Mouse (Mus musculus): Measurements from ENCODE around the gene Tubgcp3. TPM values are rescaled to one million over a fixed set of nuclear protein-coding genes. Genes with fewer than 3 reads are reported as not detected.
"Not testable (repeated sequence)": the region's sequence is repeated elsewhere in the genome, so short reads cannot be mapped to it uniquely, and the experiment has no call there.

Tubgcp3 gene
- polyA plus RNA-seq, 1 experiment from 2014 or later = 52.7 TPM

DNA sequence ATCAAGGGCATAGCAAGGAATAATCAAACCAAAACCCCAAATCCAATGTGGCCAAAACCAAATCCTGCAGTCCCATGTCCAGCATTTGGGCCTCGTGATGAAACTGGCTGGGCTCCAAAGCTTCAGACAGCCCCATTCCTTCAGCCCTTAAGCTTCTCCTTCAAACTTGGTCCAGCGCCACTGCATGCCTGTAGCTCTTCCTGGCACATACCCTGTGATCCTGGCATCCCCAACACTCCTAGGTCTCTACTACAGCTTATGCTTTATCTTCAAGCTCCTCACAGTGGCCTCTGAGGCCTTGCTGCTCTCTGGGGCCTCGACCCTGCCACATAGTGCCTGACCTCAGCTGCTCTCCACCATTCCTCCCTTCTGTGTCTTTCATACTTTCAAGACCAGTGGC, 5.5 kb downstream of the Tubgcp3 start:
- H3K4me1 ChIP-seq = peaks cover 14% of the 10 kb centered on the region
- not testable (repeated sequence) for H3K27ac ChIP-seq (replicated peaks); DNase-seq (ENCODE audit: low spot score); H3K9me3 ChIP-seq (replicated peaks); H3K27me3 ChIP-seq (ENCODE audit: low read depth, poor library complexity, severe bottlenecking); H3K4me3 ChIP-seq
- 90% methylated on average over 3 of the region's 3 CpGs for WGBS
- peaks cover 43% of the 10 kb centered on the region for H3K36me3 ChIP-seq

DNA sequence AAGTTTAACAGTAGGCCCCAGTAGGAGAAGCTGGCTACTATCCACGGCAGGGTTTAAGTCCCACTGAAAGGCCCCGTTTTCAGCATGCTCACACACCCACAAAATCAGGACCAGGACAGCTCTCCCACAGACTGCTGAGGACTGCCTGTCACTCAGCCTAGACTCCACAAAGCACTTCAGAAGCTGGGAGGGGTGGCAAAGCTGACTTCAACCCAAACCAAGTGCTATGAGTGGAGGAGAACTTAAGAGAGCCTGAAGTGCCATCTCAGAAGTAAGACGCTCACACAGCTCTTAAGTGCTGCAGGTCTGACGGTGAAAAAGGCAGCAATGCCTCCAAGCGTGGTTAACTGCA, 9.0 kb downstream of the Tubgcp3 start:
- Histone ChIP-seq H3K4me1 (no peaks in the 10 kb centered on the region), H3K27ac (replicated peaks) (no peak overlapping the region), H3K36me3 (peaks cover 70% of the 10 kb centered on the region), H3K27me3 (ENCODE audit: low read depth, poor library complexity, severe bottlenecking) (no peaks in the 10 kb centered on the region), H3K4me3 (no peak overlapping the region), H3K9me3 (replicated peaks) (no peaks in the 10 kb centered on the region)
- 85% methylated on average over 5 of the region's 5 CpGs for WGBS
- no peak for DNase-seq (ENCODE audit: low spot score)

DNA sequence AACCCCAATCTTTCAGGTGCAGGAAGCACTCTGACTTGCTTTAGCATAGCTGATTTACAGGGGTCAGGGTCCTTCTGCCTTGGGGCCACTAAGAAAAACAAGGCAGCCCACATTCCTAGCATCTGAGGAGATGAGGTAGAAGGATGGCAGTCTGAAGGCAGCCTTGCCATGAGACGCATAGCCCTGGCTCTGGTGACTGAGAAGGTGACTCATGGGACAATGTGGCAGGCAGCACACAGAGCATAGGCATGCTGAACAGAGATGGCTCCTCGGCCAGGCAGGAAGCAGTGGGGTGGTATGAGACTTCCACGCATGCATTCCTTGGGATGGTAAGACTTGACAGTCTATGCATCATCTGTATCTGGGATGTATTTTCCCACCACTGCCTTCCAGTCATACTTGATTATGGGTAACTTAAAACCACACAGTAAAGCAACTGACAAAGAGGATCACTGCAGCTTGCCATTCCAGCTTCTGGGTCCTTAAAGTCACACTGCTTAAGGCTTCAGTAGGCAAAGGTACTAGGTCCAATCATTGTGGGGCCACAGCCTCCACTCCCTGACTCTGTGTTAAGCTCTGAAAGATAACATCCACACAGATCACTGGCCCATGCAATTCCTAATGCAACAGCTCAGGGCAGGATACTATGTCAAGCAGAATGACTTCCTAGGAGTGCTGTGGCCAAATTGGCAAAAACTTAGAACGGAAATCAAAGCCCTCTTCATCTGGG, 9.5 kb downstream of the Tubgcp3 start:
- no peak for DNase-seq (ENCODE audit: low spot score)
- no peak overlapping the region for H3K4me3 ChIP-seq
- 94% methylated on average over 4 of the region's 4 CpGs for WGBS
- H3K9me3 ChIP-seq (replicated peaks) = no peaks in the 10 kb centered on the region
- no peak overlapping the region for H3K27ac ChIP-seq (replicated peaks)
- H3K4me1 ChIP-seq = no peaks in the 10 kb centered on the region
- peaks cover 70% of the 10 kb centered on the region for H3K36me3 ChIP-seq
- H3K27me3 ChIP-seq (ENCODE audit: low read depth, poor library complexity, severe bottlenecking) = no peaks in the 10 kb centered on the region

DNA sequence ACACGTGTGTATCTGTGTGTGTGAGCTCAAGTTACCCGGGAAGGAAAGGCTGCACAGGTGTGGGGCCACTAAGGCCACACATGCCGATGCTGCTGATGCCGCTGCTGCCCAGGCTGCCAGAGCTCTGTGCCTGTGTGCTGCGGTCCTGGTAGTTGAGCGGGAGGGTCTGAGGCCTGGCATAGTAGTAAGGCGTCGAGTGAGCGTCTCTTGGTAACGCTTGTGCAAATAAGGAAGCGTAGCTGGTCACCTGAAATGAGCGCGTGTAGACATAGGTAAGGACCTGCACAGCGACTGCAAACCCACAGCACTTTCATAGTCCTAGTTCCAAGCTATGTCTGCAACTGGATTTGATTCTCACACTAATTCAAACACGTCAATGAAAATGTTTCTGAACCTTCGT, 14.6 kb downstream of the Tubgcp3 start:
- H3K27me3 ChIP-seq (ENCODE audit: low read depth, poor library complexity, severe bottlenecking) = no peaks in the 10 kb centered on the region
- no peaks in the 10 kb centered on the region for H3K4me1 ChIP-seq
- DNase-seq (ENCODE audit: low spot score) = no peak
- H3K4me3 ChIP-seq = no peak overlapping the region
- no peak overlapping the region for H3K27ac ChIP-seq (replicated peaks)
- H3K9me3 ChIP-seq (replicated peaks) = no peaks in the 10 kb centered on the region
- H3K36me3 ChIP-seq = peaks cover 98% of the 10 kb centered on the region
- WGBS = 96% methylated on average over 16 of the region's 16 CpGs

DNA sequence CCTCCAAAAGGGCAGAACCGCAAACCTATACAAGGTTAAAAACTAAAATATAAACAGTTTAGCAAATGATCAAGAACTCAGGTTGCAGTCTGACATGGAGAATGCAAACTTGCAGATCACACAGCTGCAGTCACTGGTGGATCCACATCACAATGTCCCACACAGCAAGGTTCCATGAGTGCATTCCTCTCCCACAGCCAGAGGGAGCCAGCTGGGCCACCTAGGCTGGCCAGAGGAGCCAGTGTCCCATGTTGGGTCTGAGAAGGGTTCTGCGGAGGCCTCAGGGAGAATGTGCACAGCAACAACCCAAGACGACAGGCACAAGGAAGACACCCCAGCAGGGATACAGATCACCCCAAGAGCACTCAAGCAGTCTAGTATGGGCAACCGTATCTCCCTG, 20.8 kb downstream of the Tubgcp3 start:
- H3K9me3 ChIP-seq (replicated peaks) = no peaks in the 10 kb centered on the region
- WGBS = 91% methylated on average over 4 of the region's 4 CpGs
- peaks cover 99% of the 10 kb centered on the region for H3K36me3 ChIP-seq
- no peak overlapping the region for H3K27ac ChIP-seq (replicated peaks)
- H3K4me3 ChIP-seq = no peak overlapping the region
- H3K4me1 ChIP-seq = 0 out of 2 replicates have a peak, but pooled peaks cover 4% of the 10 kb centered on the region
- no peak for DNase-seq (ENCODE audit: low spot score)
- H3K27me3 ChIP-seq (ENCODE audit: low read depth, poor library complexity, severe bottlenecking) = no peaks in the 10 kb centered on the region

DNA sequence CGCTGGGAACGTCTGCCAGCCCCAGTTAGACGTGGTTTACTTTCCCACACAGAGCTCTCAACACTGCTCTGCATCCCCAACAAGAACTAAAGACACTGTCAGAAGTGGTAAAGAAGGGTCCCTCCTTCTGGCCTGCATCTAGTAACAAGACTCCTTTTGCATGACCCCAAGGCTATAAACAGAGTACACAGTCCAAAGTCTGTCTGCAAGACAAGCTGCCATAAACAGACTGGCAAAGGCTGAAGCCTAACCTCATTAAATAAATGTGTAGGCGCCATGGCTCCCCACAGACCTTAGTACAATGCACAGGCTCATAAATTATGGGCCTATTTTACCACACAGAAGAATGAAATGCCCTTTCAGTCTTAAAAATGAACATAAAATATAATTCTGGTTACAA, 21.6 kb downstream of the Tubgcp3 start:
- 89% methylated on average over 4 of the region's 4 CpGs for WGBS
- H3K27ac ChIP-seq (replicated peaks) = no peak overlapping the region
- H3K27me3 ChIP-seq (ENCODE audit: low read depth, poor library complexity, severe bottlenecking) = no peaks in the 10 kb centered on the region
- H3K9me3 ChIP-seq (replicated peaks) = no peaks in the 10 kb centered on the region
- 0 out of 2 replicates have a peak, but pooled peaks cover 4% of the 10 kb centered on the region for H3K4me1 ChIP-seq
- DNase-seq (ENCODE audit: low spot score) = no peak
- H3K36me3 ChIP-seq = peaks cover 99% of the 10 kb centered on the region
- no peak overlapping the region for H3K4me3 ChIP-seq

DNA sequence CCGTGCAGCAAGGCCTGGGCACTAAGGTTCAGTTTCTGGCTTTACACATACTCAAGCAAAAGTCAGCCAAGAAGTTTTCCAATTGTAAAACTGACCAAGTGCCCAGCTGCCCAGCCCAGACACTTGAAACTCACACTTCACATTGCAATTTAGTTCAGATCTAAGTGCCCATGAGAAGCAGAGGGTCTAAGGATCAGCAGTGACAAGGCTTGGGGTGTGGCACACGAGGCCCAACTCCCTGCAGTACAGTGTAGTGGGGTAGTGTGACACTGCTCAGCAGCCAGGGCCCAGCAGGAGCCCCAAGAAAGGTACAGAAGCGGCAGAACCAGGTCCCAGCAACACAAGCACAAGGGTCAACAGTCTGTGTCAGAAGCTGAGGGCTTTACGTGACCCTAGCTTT, 23.1 kb downstream of the Tubgcp3 start:
- Histone ChIP-seq H3K27ac (replicated peaks) (no peak overlapping the region), H3K36me3 (peaks cover 99% of the 10 kb centered on the region), H3K4me3 (no peak overlapping the region), H3K4me1 (0 out of 2 replicates have a peak, but pooled peaks cover 4% of the 10 kb centered on the region), H3K27me3 (ENCODE audit: low read depth, poor library complexity, severe bottlenecking) (no peaks in the 10 kb centered on the region), H3K9me3 (replicated peaks) (no peaks in the 10 kb centered on the region)
- WGBS = 89% methylated on average over 4 of the region's 4 CpGs
- no peak for DNase-seq (ENCODE audit: low spot score)

DNA sequence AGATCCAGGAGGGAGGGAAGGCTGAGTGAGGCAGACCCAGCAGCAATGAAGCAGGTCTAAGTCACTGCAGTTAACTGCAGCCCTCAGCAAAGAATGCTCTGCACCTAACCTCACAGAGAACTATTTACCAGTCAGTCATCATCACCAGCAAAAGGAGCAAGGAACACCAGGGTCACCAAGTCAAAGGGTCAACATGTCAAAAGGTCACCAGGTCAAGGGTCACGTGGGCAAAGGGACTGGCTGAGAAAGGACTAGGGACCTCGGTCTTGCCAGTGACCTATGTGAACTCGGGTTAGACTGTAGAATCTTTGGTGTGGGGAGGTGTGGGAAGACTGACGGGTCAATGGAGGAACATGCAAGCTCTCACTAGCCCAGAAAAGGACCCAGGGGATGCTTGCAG, 25.5 kb downstream of the Tubgcp3 start:
- Histone ChIP-seq H3K36me3 (peaks cover 82% of the 10 kb centered on the region), H3K27me3 (ENCODE audit: low read depth, poor library complexity, severe bottlenecking) (no peaks in the 10 kb centered on the region), H3K4me3 (no peak overlapping the region), H3K4me1 (0 out of 2 replicates have a peak, but pooled peaks cover 4% of the 10 kb centered on the region), H3K27ac (replicated peaks) (no peak overlapping the region), H3K9me3 (replicated peaks) (no peaks in the 10 kb centered on the region)
- 61% methylated on average over 4 of the region's 4 CpGs for WGBS
- DNase-seq (ENCODE audit: low spot score) = no peak

DNA sequence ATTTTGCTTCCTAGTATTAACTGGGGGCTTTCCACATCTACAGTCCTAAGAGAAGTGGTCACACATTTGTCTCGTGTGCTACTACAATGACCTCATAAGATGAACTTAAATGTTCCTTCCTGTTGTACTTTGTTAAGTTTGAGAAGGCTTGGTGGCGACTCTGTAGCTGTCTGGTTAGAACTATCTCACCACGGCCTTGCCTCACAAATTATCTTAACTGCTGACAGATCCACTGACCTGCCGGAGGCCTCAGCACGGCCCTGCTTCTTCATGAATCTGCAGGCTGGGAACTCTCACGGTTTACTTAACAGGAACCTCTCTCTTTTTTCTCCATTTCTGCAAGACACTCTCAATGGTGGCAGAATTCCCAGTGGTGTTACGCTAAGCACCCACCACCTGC, 27.2 kb downstream of the Tubgcp3 start:
- Histone ChIP-seq H3K4me3 (no peak overlapping the region), H3K27ac (replicated peaks) (no peak overlapping the region), H3K36me3 (peaks cover 83% of the 10 kb centered on the region), H3K9me3 (replicated peaks) (no peaks in the 10 kb centered on the region), H3K27me3 (ENCODE audit: low read depth, poor library complexity, severe bottlenecking) (no peaks in the 10 kb centered on the region), H3K4me1 (0 out of 2 replicates have a peak, but pooled peaks cover 4% of the 10 kb centered on the region)
- DNase-seq (ENCODE audit: low spot score) = no peak
- 90% methylated on average over 7 of the region's 7 CpGs for WGBS

DNA sequence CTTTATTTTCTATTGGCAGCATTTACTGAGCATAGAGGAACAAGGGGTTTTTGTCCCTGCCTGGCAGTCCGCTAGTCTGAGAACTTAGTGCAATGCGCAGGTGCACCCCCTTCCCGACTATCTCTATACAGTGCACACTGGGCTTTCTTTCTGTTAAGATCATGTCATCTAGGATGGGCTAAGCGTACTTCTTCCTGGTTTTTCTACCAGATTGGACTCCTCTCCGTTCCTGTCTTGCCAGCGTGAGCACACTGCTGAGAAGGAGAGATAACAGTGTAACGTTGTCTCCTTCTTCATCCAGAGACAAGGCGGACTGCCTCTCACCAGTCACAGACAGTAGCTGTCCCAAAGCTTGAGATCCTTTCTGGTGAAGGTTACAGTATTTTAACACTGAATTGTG, 27.7 kb downstream of the Tubgcp3 start:
- no peak for DNase-seq (ENCODE audit: low spot score)
- H3K36me3 ChIP-seq = peaks cover 83% of the 10 kb centered on the region
- 0 out of 2 replicates have a peak, but pooled peaks cover 4% of the 10 kb centered on the region for H3K4me1 ChIP-seq
- 92% methylated on average over 8 of the region's 8 CpGs for WGBS
- no peak overlapping the region for H3K4me3 ChIP-seq
- no peaks in the 10 kb centered on the region for H3K27me3 ChIP-seq (ENCODE audit: low read depth, poor library complexity, severe bottlenecking)
- no peak overlapping the region for H3K27ac ChIP-seq (replicated peaks)
- no peaks in the 10 kb centered on the region for H3K9me3 ChIP-seq (replicated peaks)

DNA sequence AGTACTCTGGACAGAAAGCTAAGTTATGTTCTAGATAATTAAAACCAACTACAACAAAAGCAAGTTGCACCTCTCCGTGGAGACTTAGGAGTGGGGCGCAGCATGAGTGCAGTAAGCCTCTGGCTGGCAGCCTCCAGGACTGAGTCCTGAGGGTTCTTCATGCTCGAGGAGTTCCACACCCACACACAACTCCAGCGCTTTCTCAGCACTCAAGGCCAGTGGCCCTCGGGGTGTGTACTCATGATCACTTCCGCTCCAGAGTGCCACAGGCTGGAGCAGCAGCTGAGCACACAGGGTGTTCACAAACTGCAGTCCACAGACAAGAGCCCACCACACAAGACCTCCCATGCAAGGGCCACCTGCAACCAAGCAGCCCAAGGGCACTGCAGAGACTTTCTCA, 30.5 kb downstream of the Tubgcp3 start:
- H3K36me3 ChIP-seq = peaks cover 83% of the 10 kb centered on the region
- H3K27me3 ChIP-seq (ENCODE audit: low read depth, poor library complexity, severe bottlenecking) = no peaks in the 10 kb centered on the region
- 0 out of 2 replicates have a peak, but pooled peaks cover 3% of the 10 kb centered on the region for H3K4me1 ChIP-seq
- no peak overlapping the region for H3K27ac ChIP-seq (replicated peaks)
- H3K9me3 ChIP-seq (replicated peaks) = no peaks in the 10 kb centered on the region
- no peak for DNase-seq (ENCODE audit: low spot score)
- 94% methylated on average over 6 of the region's 6 CpGs for WGBS
- H3K4me3 ChIP-seq = no peak overlapping the region

DNA sequence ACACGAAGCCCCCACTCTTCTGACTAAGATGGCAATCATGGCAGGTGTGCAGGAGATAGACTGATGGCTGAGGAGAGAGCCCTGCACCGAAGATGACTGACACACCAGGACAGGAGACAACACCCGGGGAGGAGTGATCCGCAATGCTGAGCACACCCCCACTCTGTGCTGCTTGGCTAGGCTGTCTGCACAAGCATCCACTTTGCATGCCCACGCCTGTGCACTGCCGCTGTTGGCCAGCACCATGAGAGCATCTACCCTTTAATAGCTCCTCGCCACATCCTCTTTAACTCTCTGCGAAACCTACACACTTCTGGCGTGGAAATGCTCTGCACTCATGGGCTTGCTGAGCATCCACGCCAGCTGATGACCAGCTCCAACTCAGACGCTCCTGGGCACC, 33.6 kb downstream of the Tubgcp3 start:
- Histone ChIP-seq H3K9me3 (replicated peaks) (no peaks in the 10 kb centered on the region), H3K4me3 (no peak overlapping the region), H3K36me3 (peaks cover 85% of the 10 kb centered on the region), H3K27me3 (ENCODE audit: low read depth, poor library complexity, severe bottlenecking) (no peaks in the 10 kb centered on the region), H3K4me1 (no peaks in the 10 kb centered on the region), H3K27ac (replicated peaks) (no peak overlapping the region)
- WGBS = 94% methylated on average over 11 of the region's 11 CpGs
- DNase-seq (ENCODE audit: low spot score) = no peak

DNA sequence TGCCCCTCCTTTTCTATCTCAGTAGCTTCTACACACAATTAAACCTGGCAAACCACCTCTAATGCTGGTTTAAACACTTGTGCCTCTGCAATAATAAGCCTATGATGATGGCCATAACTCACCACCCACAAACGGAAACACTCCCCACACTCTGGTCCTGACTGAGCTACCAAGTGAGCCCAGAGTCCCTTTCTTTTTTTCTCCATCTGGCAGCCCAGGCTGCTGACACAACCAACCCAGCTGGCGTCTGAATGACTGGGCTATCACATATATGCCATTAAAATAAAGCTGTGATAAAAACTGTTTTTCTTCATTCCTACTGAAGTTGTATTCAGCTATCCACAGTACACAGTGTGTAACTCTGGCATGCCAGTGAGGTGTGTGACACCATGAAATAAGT, 36.7 kb downstream of the Tubgcp3 start:
- Histone ChIP-seq H3K4me3 (no peak overlapping the region), H3K9me3 (replicated peaks) (no peaks in the 10 kb centered on the region), H3K27ac (replicated peaks) (no peak overlapping the region), H3K4me1 (no peaks in the 10 kb centered on the region), H3K36me3 (peaks cover 97% of the 10 kb centered on the region), H3K27me3 (ENCODE audit: low read depth, poor library complexity, severe bottlenecking) (no peaks in the 10 kb centered on the region)
- WGBS = 88% methylated on average over 2 of the region's 2 CpGs
- no peak for DNase-seq (ENCODE audit: low spot score)

Data from midbrain, embryonic 10.5 days (tissue).